Mouse (Mus musculus): ENCODE results near the gene Slc16a9. TPM values are rescaled to one million over a fixed set of nuclear protein-coding genes. Genes with fewer than 3 reads are reported as not detected.

Slc16a9 gene
- polyA plus RNA-seq, 1 experiment from 2014 or later: 0.52 TPM

DNA sequence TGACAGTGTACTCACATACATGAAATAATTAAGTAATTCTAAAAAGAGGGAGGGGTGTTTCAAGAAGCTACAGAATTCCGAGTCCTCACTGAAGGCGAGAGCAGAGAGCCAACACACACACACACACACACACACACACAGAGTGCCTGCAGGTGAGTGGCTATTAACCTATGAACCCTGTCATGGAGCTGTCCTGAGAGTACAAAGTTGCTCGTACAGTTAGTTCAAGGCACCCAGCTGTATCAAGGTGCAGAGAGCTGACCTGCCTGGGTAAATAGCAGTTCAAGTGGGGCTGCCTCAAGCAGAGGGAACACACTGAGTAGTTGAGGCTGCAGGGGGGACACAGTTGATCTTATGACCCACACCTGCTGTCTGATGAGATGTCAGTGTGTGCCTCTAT, 17.2 kb downstream of the Slc16a9 start:
- Histone ChIP-seq H3K4me2 (replicated peaks; ENCODE audit: low read depth) (no peak overlapping the region), H3K4me3 (ENCODE audit: low read depth, low read length) (no peak overlapping the region), H3K27me3 (replicated peaks; ENCODE audit: control insufficient read depth, insufficient read depth, low read length) (no peaks in the 10 kb centered on the region), H3K4me1 (replicated peaks; ENCODE audit: control insufficient read depth, insufficient read depth, low read length) (no peaks in the 10 kb centered on the region), H3K27ac (ENCODE audit: low read depth, low read length) (no peak overlapping the region), H3K36me3 (ENCODE audit: control insufficient read depth, insufficient read depth) (no peaks in the 10 kb centered on the region), H3K9me3 (ENCODE audit: control insufficient read depth) (no peaks in the 10 kb centered on the region), H3K9ac (ENCODE audit: low read depth, low read length) (no peak overlapping the region)
- no peak; the same call in 1 of the 2 replicates for ATAC-seq
- TF ChIP-seq CTCF (IDR thresholded peaks at IDR 0.05; ENCODE audit: low read depth): no peak
- 63% methylated on average over 3 of the region's 3 CpGs for WGBS

DNA sequence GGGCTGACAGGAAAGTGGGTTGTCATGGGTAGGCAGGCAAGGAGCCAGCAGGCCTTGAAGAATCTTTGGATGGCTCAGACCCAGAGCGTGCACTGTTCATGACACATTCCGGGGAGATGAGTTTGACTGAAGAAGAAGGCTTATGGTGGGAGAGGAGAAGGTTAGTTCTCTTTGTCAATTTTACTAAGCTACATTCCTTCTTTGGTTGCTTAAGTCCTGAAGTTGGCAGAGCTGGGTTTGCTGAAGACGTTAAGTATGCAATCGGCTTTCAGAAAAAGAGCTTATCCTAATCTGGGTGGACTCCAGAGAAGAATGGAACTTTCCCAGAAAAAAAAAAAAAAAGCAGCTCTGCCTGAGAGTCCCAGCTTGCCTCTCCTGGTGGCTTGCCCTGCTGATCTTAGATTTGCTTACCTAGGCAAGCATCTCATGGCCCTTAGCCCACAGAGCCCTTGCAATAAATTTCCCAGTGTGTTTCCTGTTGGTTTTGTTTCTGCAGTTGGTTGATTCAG, 18.8 kb downstream of the Slc16a9 start:
- 84% methylated on average over 4 of the region's 4 CpGs for WGBS
- TF ChIP-seq CTCF (IDR thresholded peaks at IDR 0.05; ENCODE audit: low read depth): no peak
- no peak overlapping the region for H3K9ac ChIP-seq (ENCODE audit: low read depth, low read length)
- no peaks in the 10 kb centered on the region for H3K27me3 ChIP-seq (replicated peaks; ENCODE audit: control insufficient read depth, insufficient read depth, low read length)
- no peaks in the 10 kb centered on the region for H3K4me1 ChIP-seq (replicated peaks; ENCODE audit: control insufficient read depth, insufficient read depth, low read length)
- ATAC-seq: no peak
- no peak overlapping the region for H3K27ac ChIP-seq (ENCODE audit: low read depth, low read length)
- H3K9me3 ChIP-seq (ENCODE audit: control insufficient read depth): no peaks in the 10 kb centered on the region
- no peak overlapping the region for H3K4me2 ChIP-seq (replicated peaks; ENCODE audit: low read depth)
- no peak overlapping the region for H3K4me3 ChIP-seq (ENCODE audit: low read depth, low read length)
- H3K36me3 ChIP-seq (ENCODE audit: control insufficient read depth, insufficient read depth): no peaks in the 10 kb centered on the region

DNA sequence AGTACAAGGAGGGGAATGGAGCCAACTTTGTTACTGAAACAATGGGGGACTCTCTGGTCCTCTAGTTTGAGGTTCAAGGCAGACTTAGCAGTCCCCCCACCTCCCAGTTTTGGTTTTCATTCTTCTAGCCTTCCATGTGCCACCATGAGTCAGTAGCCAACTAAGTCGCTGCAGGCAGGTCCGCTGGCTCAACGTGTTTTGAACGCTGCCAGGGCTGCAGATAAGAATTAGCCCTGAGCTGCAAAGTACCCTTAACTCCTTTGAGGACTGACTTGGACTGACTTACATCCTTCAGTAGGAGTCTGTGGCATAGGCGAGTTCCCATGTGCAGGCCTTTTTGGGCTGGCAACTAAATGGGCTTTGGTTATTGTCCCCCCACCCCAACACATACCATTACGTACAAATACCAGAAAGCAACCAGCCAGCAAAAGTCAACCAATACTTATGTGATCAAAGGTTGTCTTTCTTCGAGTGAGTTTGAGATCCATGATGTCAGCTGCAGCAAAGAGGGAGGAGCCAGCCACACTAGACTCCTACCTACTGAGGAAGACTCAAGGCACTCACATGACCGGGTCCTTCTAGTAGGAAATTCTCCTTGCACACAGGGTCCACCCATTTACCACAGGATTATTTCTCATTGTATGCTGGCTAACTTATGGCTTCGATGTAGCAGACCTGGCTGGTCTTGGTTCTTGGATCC, 19.6 kb downstream of the Slc16a9 start:
- H3K4me1 ChIP-seq (replicated peaks; ENCODE audit: control insufficient read depth, insufficient read depth, low read length): no peaks in the 10 kb centered on the region
- no peak overlapping the region for H3K9ac ChIP-seq (ENCODE audit: low read depth, low read length)
- no peaks in the 10 kb centered on the region for H3K36me3 ChIP-seq (ENCODE audit: control insufficient read depth, insufficient read depth)
- 82% methylated on average over 9 of the region's 9 CpGs for WGBS
- no peaks in the 10 kb centered on the region for H3K9me3 ChIP-seq (ENCODE audit: control insufficient read depth)
- no peak for ATAC-seq
- no peak overlapping the region for H3K27ac ChIP-seq (ENCODE audit: low read depth, low read length)
- no peaks in the 10 kb centered on the region for H3K27me3 ChIP-seq (replicated peaks; ENCODE audit: control insufficient read depth, insufficient read depth, low read length)
- TF ChIP-seq CTCF (IDR thresholded peaks at IDR 0.05; ENCODE audit: low read depth): no peak
- H3K4me2 ChIP-seq (replicated peaks; ENCODE audit: low read depth): no peak overlapping the region
- H3K4me3 ChIP-seq (ENCODE audit: low read depth, low read length): no peak overlapping the region

DNA sequence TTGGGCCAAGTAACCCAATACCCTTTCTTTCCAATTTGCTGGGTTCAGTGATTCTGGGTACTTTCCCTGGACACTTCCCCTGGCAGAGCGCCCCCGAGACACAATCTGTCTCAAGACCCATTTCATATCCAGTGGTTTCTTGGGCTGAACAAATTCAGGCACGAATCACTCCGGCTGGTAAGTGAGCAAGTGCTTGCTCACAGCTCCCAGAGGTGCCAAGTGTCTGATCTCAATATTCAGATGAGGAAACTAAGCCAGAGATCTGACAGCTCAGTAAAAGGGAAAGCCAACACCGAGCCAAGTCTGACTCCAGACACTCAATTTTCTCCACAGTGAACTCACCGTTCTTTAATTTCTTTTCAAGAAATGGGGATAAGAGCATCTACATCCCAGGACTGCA, 21.6 kb downstream of the Slc16a9 start:
- Histone ChIP-seq H3K4me1 (replicated peaks; ENCODE audit: control insufficient read depth, insufficient read depth, low read length) (no peaks in the 10 kb centered on the region), H3K27ac (ENCODE audit: low read depth, low read length) (no peak overlapping the region), H3K4me2 (replicated peaks; ENCODE audit: low read depth) (no peak overlapping the region), H3K27me3 (replicated peaks; ENCODE audit: control insufficient read depth, insufficient read depth, low read length) (no peaks in the 10 kb centered on the region), H3K9ac (ENCODE audit: low read depth, low read length) (no peak overlapping the region), H3K36me3 (ENCODE audit: control insufficient read depth, insufficient read depth) (no peaks in the 10 kb centered on the region), H3K4me3 (ENCODE audit: low read depth, low read length) (no peak overlapping the region), H3K9me3 (ENCODE audit: control insufficient read depth) (no peaks in the 10 kb centered on the region)
- TF ChIP-seq CTCF (IDR thresholded peaks at IDR 0.05; ENCODE audit: low read depth): no peak
- WGBS: 88% methylated on average over 6 of the region's 6 CpGs
- ATAC-seq: no peak

DNA sequence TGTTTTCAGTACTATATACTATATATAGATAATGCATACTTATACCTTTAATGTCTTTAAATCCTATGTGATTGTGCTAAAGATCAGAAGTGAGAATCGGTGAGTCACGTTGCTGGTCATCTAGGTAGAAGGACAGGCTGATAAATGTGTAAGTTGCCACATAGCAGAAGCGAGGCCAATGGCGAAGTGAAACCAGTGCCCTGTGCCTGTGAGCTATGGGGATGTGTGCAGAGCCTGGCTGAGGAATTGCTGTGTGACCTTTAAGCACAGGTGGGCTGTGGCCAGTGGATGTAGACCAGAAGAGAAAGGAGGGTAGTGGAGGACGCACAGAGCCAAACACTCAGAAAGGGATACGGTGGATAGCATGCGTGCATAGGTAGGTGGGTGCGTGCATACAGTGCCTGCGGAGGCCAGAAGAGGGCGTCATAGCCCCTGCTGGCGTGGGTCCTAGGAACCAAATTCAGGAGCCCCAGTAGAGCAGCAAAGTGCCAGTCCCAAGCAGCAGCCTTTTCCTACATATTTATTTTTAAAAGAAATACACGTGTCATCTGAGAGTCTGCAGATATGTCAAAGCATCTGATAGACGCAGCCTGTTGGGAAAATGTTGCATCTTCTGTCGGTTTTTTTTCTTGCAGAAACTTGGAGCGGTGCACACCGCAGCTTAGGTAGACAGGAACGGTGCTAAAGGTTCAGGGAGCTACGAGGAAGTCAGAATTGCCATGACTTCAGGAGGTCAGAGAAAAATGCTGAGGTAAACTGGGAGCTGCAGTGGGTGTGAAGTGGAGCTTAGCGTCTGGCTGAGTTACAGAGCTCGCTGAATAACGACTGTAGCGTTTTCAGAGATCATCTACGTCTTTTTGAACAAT, 23.9 kb downstream of the Slc16a9 start:
- no peaks in the 10 kb centered on the region for H3K36me3 ChIP-seq (ENCODE audit: control insufficient read depth, insufficient read depth)
- ATAC-seq: no peak
- H3K4me1 ChIP-seq (replicated peaks; ENCODE audit: control insufficient read depth, insufficient read depth, low read length): no peaks in the 10 kb centered on the region
- TF ChIP-seq CTCF (IDR thresholded peaks at IDR 0.05; ENCODE audit: low read depth): 0 out of 2 replicates have a peak, but pooled peaks have one; percentile 13
- no peak overlapping the region for H3K9ac ChIP-seq (ENCODE audit: low read depth, low read length)
- no peaks in the 10 kb centered on the region for H3K27me3 ChIP-seq (replicated peaks; ENCODE audit: control insufficient read depth, insufficient read depth, low read length)
- WGBS: 72% methylated on average over 23 of the region's 23 CpGs
- H3K4me2 ChIP-seq (replicated peaks; ENCODE audit: low read depth): no peak overlapping the region
- H3K9me3 ChIP-seq (ENCODE audit: control insufficient read depth): no peaks in the 10 kb centered on the region
- H3K4me3 ChIP-seq (ENCODE audit: low read depth, low read length): no peak overlapping the region
- H3K27ac ChIP-seq (ENCODE audit: low read depth, low read length): no peak overlapping the region

DNA sequence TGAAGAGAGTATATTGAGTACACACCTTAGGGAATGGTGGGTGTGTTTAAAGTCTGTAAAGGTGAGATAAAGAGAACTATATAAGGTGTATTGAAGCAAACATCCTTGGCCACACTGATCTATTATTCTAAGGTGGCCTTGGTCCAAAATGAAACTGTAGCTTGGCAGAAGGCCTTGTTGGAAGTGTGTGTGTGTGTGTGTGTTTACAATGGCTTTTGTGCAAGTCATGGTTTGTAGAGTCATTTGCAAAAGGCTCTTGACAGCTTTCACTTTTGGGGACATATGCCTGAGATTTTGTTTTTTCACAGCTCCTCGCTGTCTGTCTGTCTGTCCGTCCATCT, 24.5 kb downstream of the Slc16a9 start:
- no peak for TF ChIP-seq CTCF (IDR thresholded peaks at IDR 0.05; ENCODE audit: low read depth)
- Histone ChIP-seq H3K9ac (ENCODE audit: low read depth, low read length) (no peak overlapping the region), H3K27ac (ENCODE audit: low read depth, low read length) (no peak overlapping the region), H3K9me3 (ENCODE audit: control insufficient read depth) (no peaks in the 10 kb centered on the region), H3K4me1 (replicated peaks; ENCODE audit: control insufficient read depth, insufficient read depth, low read length) (no peaks in the 10 kb centered on the region), H3K4me2 (replicated peaks; ENCODE audit: low read depth) (no peak overlapping the region), H3K36me3 (ENCODE audit: control insufficient read depth, insufficient read depth) (no peaks in the 10 kb centered on the region), H3K4me3 (ENCODE audit: low read depth, low read length) (no peak overlapping the region), H3K27me3 (replicated peaks; ENCODE audit: control insufficient read depth, insufficient read depth, low read length) (no peaks in the 10 kb centered on the region)
- WGBS: 96% methylated on average over 2 of the region's 2 CpGs
- ATAC-seq: no peak

Data from intestine, postnatal 0 days (tissue).